Mouse (Mus musculus) hindlimb bud, embryonic 11.5 days (tissue): ENCODE measurements around the gene Gm3404.
"Not testable (repeated sequence)": the region's sequence is repeated elsewhere in the genome, so short reads cannot be mapped to it uniquely, and the experiment has no call there.

Source experiments
- DNase-seq: peaks from one replicate; pipeline ENCODE4 v3.0.0-alpha.2; 2012; ENCODE audit warnings: low read depth, low spot score; ENCODE audit errors: extremely low spot score

The Gm3404 gene

DNA sequence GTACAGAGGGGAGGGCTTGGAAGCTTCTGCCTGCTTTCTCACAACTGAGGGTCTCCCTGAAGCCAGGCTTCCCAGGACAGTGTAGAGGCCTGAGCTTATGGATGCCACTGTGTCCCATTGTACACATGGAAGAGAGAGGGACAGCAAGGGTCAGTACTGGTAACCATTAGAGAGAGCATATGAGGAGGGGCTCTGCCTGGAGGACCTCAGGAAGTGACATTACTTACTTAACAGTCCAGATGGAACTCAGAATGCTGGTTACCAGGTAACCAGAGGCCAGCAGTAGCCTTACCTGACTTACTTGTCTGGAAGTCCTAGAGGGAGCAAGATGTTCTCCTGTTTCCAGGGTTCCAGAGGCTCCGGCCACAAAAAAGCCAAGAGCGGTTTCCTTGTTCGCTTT lies at the start of gene Gm3404:
Gm3404 (plus strand) TSS at position 301 of the 400 bp plus-strand sequence.
- not testable (repeated sequence) for DNase-seq

GRCm38 (mm10) chr5:146479564-146479963 lies 46.0 kb upstream of the Gm3404 start:
- DNase-seq: not testable (repeated sequence)

DNA sequence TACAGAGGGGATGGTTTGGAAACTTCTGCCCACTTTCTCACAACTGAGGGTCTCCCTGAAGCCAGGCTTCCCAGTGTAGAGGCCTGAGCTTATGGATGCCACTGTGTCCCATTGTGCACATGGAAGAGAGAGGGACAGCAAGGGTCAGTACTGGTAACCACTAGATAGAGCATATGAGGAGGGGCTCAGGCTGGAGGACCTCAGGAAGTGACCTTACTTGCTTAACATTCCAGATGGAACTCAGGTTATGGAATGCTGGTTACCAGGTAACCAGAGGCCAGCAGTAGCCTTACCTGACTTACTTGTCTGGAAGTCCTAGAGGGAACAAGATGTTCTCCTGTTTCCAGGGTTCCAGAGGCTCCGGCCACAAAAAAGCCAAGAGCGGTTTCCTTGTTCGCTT lies 43.9 kb upstream of the Gm3404 start, which contains the start of gene Gm6408:
Gm6408 (plus strand) TSS at position 301 of the 400 bp plus-strand sequence.
- DNase-seq: not testable (repeated sequence)

- not testable (repeated sequence) for DNase-seq
These were observed 36.6 kb upstream of the Gm3404 start for GRCm38 (mm10) chr5:146488959-146489358.

GRCm38 (mm10) chr5:146491063-146491462 lies 34.5 kb upstream of the Gm3404 start, which contains the start of gene Gm6370:
TSS of gene Gm6370 (plus strand) at chr5:146491363.
- DNase-seq: not testable (repeated sequence)

- not testable (repeated sequence) for DNase-seq
These were observed 23.5 kb upstream of the Gm3404 start, which contains the start of gene 4930449I24Rik for GRCm38 (mm10) chr5:146502099-146502498. TSS of gene 4930449I24Rik (plus strand) at chr5:146502399.

- not testable (repeated sequence) for DNase-seq
These were observed 11.8 kb upstream of the Gm3404 start, which contains the start of gene Gm3402 for GRCm38 (mm10) chr5:146513823-146514222. TSS of gene Gm3402 (plus strand) at chr5:146514123.

GRCm38 (mm10) chr5:146537347-146537746 lies 11.7 kb downstream of the Gm3404 start, which contains the start of gene Gm3409:
TSS of gene Gm3409 (plus strand) at chr5:146537647.
- DNase-seq: not testable (repeated sequence)

DNA sequence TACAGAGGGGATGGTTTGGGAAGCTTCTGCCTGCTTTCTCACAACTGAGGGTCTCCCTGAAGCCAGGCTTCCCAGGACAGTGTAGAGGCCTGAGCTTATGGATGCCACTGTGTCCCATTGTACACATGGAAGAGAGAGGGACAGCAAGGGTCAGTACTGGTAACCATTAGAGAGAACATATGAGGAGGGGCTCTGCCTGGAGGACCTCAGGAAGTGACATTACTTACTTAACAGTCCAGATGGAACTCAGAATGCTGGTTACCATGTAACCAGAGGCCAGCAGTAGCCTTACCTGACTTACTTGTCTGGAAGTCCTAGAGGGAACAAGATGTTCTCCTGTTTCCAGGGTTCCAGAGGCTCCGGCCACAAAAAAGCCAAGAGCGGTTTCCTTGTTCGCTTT lies 30.2 kb downstream of the Gm3404 start, which contains the start of gene Gm3415:
Gm3415 (plus strand) TSS at position 301 of the 400 bp plus-strand sequence.
- not testable (repeated sequence) for DNase-seq

- no peak for DNase-seq
These were observed 38.7 kb downstream of the Gm3404 start for GRCm38 (mm10) chr5:146564259-146564658.

DNA sequence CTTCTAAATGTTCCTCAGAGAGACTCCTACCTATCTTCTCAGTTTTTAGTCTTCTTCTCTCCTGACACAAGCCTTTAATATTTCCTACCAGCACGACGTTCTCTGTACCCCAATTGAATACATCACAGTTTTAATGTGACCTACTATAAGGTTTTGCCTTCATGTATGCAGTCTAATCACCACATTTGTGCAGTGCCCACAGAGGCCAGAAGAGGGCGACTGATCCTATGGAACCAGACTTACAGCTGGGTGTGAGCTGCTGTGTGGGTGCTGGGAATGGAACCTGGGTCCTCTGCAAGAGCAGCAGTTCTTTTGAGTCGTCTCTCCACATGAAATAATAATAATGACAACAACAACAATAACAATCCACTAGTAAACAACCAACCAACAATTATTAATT lies 41.5 kb downstream of the Gm3404 start:
- no peak for DNase-seq

DNA sequence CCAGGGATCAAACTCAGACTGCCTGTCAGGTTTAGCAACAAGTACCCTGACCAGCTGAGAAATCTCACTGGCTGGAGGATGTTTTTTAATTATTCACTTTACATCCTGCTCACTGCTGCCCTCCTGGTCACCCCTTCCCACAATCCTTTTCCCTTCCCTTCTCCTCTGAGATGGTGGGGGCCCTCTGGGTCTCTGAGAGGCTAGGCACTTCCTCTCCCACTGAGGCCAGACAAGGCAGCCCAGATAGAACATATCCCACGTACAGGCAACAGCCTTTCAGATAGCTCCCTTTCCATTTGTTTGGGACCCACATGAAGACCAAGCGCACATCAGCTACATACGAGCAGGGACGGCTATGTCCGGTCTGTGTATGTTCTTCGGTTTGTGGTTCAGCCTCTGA lies 44.6 kb downstream of the Gm3404 start:
- DNase-seq: not testable (repeated sequence)

DNA sequence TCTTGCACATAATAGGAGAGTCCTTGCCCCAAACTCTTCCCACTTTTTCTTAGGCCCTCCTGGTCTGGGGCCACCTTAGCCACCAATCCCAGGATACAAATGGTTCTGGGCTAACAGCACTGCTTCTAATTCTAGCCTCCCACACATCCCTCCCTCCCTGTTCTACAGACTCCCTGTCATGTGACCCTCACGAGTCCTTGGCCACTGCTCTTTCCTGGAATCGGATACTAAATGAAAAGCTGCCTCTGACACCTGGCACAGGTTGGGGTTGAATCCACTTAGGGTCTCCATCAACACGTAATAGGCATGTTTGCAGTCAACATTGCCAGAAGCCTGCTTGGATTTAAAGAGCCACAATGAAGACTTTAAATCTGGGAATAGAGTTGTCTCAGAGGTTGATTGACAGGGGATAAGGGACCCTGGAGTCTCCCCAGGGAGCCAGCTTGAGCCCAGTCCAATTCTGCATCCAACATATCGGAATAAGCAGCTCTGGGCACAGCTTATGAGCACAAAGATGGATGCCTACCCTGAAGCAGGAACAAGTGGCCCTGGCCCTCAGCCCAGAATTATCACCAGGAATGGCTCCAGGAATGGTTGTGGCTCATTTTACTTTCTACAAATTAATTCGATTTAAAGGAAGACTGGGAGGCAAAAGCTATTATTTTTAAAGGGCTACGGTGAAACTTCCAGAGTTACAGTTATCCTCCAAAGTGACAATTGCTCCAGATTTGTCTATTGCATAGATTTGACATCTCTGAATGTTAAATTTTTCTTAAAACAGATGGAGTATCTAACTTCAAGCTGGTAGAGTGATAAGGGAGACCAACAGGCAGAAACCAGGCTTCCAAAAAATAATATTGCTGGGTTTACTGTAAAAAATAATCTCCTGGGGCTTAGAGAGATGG lies 46.5 kb downstream of the Gm3404 start:
- not testable (repeated sequence) for DNase-seq

- DNase-seq: not testable (repeated sequence)
These were observed 47.1 kb downstream of the Gm3404 start for GRCm38 (mm10) chr5:146572735-146573042.

DNA sequence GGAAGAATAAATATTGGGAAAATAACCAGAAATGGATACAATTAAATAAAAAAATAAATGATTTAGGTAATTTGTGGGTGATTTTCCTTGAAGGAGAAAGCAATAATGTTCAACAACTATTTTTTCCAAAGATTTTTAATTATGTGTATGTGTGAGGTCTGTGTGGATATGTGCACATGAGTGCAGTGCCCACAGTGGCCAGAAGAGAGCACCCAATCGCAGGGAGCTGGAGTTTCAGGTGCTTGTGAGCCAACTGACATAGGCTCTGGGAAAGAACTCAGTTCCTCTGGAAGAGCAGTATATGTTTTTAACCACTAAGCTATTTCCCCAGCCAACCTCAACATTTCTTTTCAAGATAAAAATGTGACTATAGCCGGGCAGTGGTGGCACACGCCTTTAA lies 51.1 kb downstream of the Gm3404 start:
- no peak for DNase-seq
